Mouse (Mus musculus): ENCODE results near the gene Hist2h3c2. TPM values are rescaled to one million over a fixed set of nuclear protein-coding genes. Genes with fewer than 3 reads are reported as not detected.
A peak's percentile ranks its signal among the peaks of the same experiment; 100 is the strongest.
"Not testable (repeated sequence)": the region's sequence is repeated elsewhere in the genome, so short reads cannot be mapped to it uniquely, and the experiment has no call there.

Gene Hist2h3c2
- total RNA-seq (2021) (10 to 100 TPM; 21.8 to 28.5 TPM), polyA plus RNA-seq (2012; rRNA removed) (59.6 and 80.3 TPM in 2 replicates)
- long read RNA-seq, partial matches to known transcripts: 0 of 4 reads
- long read RNA-seq, other reads (novel, unspliced or antisense): 0 of 4 reads

DNA sequence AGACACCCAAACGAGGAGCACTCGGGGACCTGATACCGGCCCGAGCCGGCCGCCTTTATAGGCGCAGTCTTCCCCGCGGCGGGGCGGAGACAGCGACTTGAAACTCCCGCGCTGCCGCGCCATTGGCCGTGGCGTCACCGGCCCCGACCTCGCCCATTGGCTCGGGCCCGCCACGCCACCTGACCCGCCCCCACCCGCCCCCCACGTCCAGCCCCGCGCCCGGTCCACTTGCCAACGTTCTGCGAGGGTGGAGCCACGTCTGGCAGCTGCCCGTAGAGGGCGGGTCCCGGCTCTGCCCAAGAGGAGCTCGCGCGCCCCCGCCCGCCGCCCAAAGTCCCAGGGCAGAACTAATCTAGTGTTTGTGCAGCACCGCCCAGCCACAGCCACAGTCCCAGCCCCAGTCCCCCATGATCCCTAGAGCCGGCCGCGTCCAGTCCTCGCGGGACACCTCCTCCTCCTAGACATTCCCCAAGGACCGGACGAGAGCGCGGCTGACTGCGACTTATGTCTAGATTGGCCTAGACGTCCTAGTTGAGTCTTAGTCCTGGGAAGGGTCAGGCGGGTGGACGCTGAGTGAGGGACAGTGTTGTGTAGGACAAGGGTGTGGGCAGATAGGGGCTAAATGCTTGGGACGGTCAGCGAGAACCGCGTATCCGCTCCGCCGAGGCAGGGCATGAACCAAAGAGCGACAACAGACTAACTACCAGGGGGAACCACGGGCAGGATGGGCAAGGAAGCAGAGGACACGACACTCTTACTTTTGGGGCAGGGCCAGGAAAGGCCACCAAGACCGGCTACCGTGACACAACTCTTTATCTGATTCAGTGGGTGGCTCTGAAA is at the start of gene Hist2h3c2:
TSS of gene Hist2h3c2 (minus strand) at position 174 of the 840 bp plus-strand sequence.
- DNase-seq: peak; percentile 77

DNA sequence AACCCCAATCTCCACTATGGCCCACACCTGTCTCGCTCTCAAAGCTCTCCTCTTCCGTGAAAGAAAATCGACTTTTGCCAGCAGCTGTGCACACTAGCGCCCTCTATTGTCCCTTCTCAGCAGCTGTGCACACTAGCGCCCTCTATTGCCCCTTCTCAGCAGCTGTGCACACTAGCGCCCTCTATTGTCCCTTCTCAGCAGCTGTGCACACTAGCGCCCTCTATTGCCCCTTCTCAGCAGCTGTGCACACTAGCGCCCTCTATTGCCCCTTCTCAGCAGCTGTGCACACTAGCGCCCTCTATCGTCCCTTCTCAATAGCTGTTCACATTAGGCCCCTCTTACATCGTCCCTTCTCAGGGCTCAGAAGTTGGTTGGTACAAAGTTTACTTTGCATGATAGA is 48.4 kb upstream of the Hist2h3c2 start:
- not testable (repeated sequence) for DNase-seq

GRCm38 (mm10) chr3:96284457-96284856 is 45.5 kb upstream of the Hist2h3c2 start:
- no peak for DNase-seq

- no peak for DNase-seq
Measured at GRCm38 (mm10) chr3:96280660-96281059, 41.7 kb upstream of the Hist2h3c2 start.

DNA sequence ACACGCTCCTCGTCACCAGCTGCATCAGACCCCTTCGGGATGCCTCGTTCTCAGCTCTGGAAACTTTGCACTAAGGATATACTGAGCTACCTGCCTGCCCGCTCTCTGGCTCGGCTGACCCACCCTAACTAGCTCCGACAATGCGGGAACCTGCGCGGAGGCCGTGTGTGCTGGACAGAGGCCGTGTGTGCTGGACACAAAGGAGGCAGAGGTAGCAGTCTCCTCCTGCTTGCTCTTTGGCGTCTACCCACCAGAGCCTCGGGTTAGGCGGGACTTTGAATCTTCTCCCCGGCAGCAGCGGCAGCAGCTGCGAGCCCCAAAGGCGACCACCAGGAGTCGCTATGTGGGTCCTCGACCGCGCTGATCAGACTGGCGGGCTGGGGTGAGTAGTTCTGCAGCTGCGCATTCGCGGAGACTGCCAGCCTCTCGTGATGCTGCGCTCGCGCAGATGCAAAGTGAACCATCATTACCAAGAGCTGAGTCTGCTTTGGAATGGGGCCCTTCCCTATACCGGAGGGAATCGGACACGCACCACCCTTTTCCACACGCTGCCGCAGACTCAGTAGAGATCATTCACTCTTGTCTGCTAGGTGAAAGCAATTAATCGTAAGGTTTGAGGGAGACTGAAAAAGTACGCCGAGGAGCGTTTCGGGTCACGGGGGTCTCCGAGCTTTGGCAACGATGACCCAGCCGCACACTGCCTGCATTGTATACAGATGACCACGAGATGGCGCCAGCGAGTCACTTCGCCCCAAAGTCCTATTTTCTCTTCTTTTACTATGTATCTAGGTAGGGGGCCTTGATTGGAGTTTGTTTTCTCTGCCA is 39.1 kb upstream of the Hist2h3c2 start:
- peak; percentile 92 for DNase-seq

DNA sequence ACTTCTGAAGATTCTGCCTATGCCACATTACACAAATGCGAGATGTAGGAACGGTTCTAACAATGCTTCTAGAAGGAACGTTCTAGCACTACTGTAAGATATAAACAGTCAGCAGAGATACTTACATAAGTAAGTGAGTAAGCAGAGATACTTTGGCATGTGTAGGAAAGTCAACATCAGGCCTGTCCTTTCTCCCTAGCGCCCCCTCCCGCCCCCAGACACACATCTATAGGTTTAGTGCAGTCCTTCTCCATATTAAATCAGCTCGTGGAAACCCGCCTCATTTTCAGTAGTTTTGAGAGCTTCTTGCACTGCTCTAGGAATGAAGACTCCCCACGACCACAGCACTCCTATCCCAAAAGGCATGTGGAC is 38.5 kb upstream of the Hist2h3c2 start:
- no peak for DNase-seq

- no peak for DNase-seq
Measured at GRCm38 (mm10) chr3:96273591-96274465, 34.9 kb upstream of the Hist2h3c2 start.

DNA sequence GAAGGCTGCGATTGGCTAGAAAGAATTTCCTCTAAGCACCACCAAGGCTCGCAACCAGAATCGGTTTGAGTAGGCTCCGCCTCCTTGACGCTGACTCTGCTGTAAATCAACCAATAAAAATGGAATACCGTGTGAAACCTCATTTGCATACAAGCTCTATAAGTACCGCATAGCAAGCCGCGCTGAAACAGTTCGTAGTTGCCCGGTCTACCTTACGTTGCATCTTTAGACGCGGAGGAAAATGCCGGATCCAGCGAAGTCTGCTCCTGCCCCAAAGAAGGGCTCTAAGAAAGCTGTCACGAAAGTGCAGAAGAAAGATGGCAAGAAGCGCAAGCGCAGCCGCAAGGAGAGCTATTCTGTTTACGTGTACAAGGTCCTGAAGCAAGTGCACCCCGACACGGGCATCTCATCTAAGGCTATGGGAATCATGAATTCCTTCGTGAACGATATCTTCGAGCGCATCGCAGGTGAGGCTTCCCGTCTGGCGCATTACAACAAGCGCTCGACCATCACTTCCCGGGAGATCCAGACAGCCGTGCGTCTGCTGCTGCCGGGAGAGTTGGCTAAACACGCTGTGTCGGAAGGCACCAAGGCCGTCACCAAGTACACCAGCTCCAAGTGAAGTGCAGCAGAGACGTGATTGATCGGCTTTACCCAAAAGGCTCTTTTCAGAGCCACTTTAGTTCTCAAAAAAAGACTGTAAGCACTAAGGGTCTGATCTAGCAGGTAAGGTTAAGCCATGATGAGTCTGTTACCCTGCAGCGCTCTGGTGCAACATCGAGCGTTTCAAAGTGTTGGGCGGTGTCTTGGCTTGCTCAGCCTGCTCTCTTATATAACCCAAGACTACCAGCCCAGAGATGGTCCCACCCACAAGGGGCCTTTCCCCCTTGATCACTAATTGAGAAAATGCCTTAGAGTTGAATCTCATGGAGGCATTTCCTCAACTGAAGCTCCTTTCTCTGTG is 30.9 kb upstream of the Hist2h3c2 start, which contains the start of gene Hist2h2bb:
TSS of gene Hist2h2bb (plus strand) at position 242 of the 964 bp plus-strand sequence.
- DNase-seq: peak; percentile 92

DNA sequence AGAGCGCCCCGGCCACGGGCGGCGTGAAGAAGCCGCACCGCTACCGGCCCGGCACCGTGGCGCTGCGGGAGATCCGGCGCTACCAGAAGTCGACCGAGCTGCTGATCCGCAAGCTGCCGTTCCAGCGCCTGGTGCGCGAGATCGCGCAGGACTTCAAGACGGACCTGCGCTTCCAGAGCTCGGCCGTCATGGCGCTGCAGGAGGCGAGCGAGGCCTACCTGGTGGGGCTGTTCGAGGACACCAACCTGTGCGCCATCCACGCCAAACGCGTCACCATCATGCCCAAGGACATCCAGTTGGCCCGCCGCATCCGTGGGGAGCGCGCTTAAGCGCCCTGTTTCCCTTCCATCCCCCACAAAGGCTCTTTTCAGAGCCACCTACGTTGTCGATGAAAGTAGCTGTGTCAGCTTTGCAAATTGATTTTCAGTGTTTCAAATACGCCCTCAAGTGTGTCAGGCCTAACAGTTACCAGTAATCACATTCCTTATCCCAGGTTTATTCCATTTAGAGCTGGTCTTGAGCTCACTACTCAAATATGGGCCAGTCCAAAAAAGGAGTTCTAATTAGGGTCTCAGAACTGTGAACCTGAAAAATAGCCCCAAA is 29.9 kb upstream of the Hist2h3c2 start:
- peak; percentile 51 for DNase-seq

GRCm38 (mm10) chr3:96268051-96268775 is 29.3 kb upstream of the Hist2h3c2 start, which contains the start of gene Hist2h3b:
Hist2h3b (plus strand) TSS chr3:96268654.
- DNase-seq: peak; percentile 89

DNA sequence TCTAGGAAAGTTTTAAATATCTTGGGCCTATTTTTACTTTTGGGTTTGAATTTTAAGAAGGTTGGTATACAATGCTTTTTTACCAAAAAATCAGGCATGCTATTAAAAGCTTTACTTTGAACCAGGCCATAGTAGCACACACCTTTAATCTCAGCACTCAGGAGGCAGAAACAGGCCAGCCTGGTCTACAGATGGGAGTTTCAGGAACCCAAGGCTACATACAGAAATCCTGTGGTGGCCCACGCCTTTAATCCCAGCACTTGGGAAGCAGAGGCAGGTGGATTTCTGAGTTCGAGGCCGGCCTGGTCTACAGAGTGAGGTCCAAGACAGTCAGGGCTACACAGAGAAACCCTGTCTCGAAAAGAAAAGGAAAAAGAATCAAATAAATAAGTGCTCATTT is 28.6 kb upstream of the Hist2h3c2 start:
- no peak for DNase-seq

- DNase-seq: no peak
Measured at GRCm38 (mm10) chr3:96266132-96266710, 27.3 kb upstream of the Hist2h3c2 start.

GRCm38 (mm10) chr3:96264404-96264949 is 25.6 kb upstream of the Hist2h3c2 start:
- no peak for DNase-seq

DNA sequence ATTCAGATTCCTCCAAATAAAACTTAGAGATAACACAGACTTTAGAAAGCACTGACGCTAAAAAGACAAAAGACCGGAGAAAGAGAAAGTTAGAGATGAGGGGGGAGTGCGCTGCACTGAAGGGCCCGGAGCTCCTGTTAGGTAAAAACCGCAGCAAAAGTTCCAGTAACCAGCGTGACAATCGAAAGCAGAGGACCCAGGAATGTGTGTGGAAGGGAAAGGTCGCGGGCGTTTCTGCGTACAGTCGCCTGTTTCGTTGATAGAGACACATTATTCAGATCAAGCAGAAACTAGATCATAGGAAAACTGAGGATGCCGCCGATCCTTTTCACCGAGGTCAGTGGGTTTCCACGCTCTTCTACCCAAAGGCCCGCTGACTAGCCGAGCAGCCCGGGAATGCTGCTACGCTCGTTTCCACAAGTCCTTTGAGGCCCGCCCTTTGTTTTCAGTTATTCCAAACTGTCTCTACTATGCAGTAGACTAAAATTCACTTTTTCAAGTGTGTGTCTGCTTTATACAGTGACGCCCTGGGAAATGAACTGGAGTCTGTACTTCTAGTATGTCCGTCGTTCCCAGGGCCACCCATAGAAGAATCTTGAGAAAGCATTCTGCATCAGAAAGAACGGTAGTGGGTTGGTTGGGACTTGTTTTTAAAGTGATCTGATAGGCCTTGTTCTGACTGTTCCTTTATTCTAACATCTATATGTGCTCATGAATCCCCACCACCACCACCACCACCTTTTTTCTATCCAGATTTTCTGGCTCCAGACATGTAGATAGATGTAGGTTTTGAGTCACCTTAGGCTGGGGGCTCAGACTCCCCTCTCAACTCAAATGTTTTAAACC is 24.9 kb upstream of the Hist2h3c2 start:
- DNase-seq: peak; percentile 76

DNA sequence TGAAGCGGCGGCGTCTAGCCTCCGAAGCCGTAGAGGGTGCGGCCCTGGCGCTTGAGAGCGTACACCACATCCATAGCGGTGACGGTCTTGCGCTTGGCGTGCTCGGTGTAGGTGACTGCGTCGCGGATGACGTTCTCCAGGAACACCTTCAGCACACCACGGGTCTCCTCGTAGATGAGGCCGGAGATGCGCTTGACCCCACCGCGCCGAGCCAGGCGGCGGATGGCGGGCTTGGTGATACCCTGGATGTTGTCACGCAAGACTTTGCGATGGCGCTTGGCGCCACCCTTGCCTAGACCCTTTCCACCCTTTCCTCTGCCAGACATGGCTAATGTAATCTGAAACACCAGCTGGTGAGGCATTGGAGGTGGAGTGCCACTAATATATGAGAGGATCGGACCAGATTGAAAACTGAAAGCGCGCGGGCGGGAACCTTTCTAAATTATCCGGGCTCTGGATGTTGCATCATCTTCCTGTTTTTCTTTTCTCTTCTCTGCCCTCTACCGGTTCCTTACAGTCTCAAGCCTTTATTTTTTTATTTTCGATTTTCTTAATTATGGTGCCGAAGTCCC is 24.1 kb upstream of the Hist2h3c2 start, which contains the start of gene Hist2h4:
TSS of gene Hist2h4 (minus strand) at position 333 of the 572 bp plus-strand sequence.
- DNase-seq: peak; percentile 94

- DNase-seq: peak; percentile 91
Measured at GRCm38 (mm10) chr3:96262216-96262875, 23.4 kb upstream of the Hist2h3c2 start.
